Mouse (Mus musculus) small intestine, adult 2 months (tissue): ENCODE measurements around the gene Rasa4. TPM values are rescaled to one million over a fixed set of nuclear protein-coding genes. Genes with fewer than 3 reads are reported as not detected.
"Not testable (repeated sequence)": the region's sequence is repeated elsewhere in the genome, so short reads cannot be mapped to it uniquely, and the experiment has no call there.

Experiments
- H3K27ac ChIP-seq: fragments of 200-500 bp; 2 replicates; pipeline ENCODE4 v1.5.1; 2012; ENCODE audit warnings: low read depth, low read length, control low read depth, inconsistent platforms; ENCODE audit not compliant: insufficient read depth
- H3K27me3 ChIP-seq: fragments of 200-500 bp; 2 replicates; pipeline ENCODE4 v1.6.1; 2012; ENCODE audit warnings: mild to moderate bottlenecking, moderate library complexity, low read length, inconsistent platforms; ENCODE audit not compliant: control insufficient read depth, insufficient read depth
- H3K36me3 ChIP-seq: fragments of 200-500 bp; 2 replicates; pipeline ENCODE4 v1.6.1; 2012; ENCODE audit warnings: mild to moderate bottlenecking, low read length, control low read depth, inconsistent platforms; ENCODE audit not compliant: control insufficient read depth, insufficient read depth
- H3K4me1 ChIP-seq: fragments of 200-500 bp; 2 replicates; pipeline ENCODE4 v1.6.1; 2012; ENCODE audit warnings: low read length, inconsistent platforms, mixed read lengths; ENCODE audit not compliant: control insufficient read depth, insufficient read depth, insufficient read length
- H3K4me3 ChIP-seq: fragments of 200-500 bp; 2 replicates; pipeline ENCODE4 v1.5.1; 2012; ENCODE audit warnings: low read depth, mild to moderate bottlenecking, control low read depth, inconsistent platforms, low read length, moderate library complexity
- CTCF ChIP-seq: fragments of 200-500 bp; IDR thresholded peaks from 2 replicates; pipeline ENCODE4 v1.5.1; 2012; ENCODE audit warnings: low read depth, mild to moderate bottlenecking, control low read depth, inconsistent platforms, low read length, moderate library complexity, mixed read lengths; ENCODE audit not compliant: insufficient replicate concordance, insufficient read length; ENCODE audit errors: extremely low read depth
- POLR2A ChIP-seq: fragments of 200-500 bp; IDR thresholded peaks from 2 replicates; pipeline ENCODE4 v1.6.1; 2012; ENCODE audit warnings: low read depth, mild to moderate bottlenecking, control low read depth, inconsistent platforms, low read length, moderate library complexity
- WGBS: fragments of 180-500 bp; shearing (Covaris S2); methylation state at CpG from one replicate; pipeline ENCODE4 v1.1.7; 2018; 5-methylcytosine and 5-hydroxymethylcytosine counted together
- polyA plus RNA-seq: library from polyadenylated mRNA; depleted of rRNA; stranded (reverse); fragments of >200 nt; gene quantifications from 2 replicates; pipeline ENCODE4 v1.2.3, GENCODE M21; 2012

Gene Rasa4
- polyA plus RNA-seq, 1 experiment = 42.8 TPM

- Histone ChIP-seq H3K27ac (no peak overlapping the region), H3K4me1 (peaks cover 9% of the 10 kb centered on the region), H3K36me3 (no peaks in the 10 kb centered on the region), H3K27me3 (no peaks in the 10 kb centered on the region), H3K4me3 (no peak overlapping the region)
- TF ChIP-seq CTCF (no peak), POLR2A (no peak)
- WGBS = 92% methylated on average over 8 of the region's 8 CpGs
These were observed 42.0 kb upstream of the Rasa4 start for GRCm38 (mm10) chr5:136041666-136042065.

- TF ChIP-seq CTCF = no peak
- no peak for TF ChIP-seq POLR2A
- WGBS = 67% methylated on average over 13 of the region's 13 CpGs
- no peak overlapping the region for H3K4me3 ChIP-seq
These were observed 38.9 kb upstream of the Rasa4 start for GRCm38 (mm10) chr5:136044865-136045264.

GRCm38 (mm10) chr5:136045408-136045807 lies 38.3 kb upstream of the Rasa4 start:
- Histone ChIP-seq H3K36me3 (no peaks in the 10 kb centered on the region), H3K4me3 (no peak overlapping the region), H3K4me1 (no peaks in the 10 kb centered on the region; the same call in 1 of the 2 replicates), H3K27me3 (no peaks in the 10 kb centered on the region), H3K27ac (no peak overlapping the region)
- TF ChIP-seq POLR2A (no peak), CTCF (peak; percentile 48; the same call in 1 of the 2 replicates)
- WGBS = 30% methylated on average over 9 of the region's 9 CpGs

More at GRCm38 (mm10) chr5:136044865-136045264, 38.9 kb upstream of the Rasa4 start:
- Histone ChIP-seq H3K4me1 (peaks cover 2% of the 10 kb centered on the region; the same call in 1 of the 2 replicates), H3K27ac (no peak overlapping the region), H3K27me3 (no peaks in the 10 kb centered on the region), H3K36me3 (no peaks in the 10 kb centered on the region)

GRCm38 (mm10) chr5:136045987-136046386 lies 37.7 kb upstream of the Rasa4 start:
- no peak overlapping the region for H3K4me3 ChIP-seq
- no peak overlapping the region for H3K27ac ChIP-seq
- WGBS = 2% methylated on average over 10 of the region's 10 CpGs
- no peaks in the 10 kb centered on the region for H3K36me3 ChIP-seq
- H3K4me1 ChIP-seq = no peaks in the 10 kb centered on the region; the same call in 1 of the 2 replicates
- no peaks in the 10 kb centered on the region for H3K27me3 ChIP-seq
- peak; percentile 88; the same call in 1 of the 2 replicates for TF ChIP-seq CTCF
- TF ChIP-seq POLR2A = no peak

- H3K27me3 ChIP-seq, H3K4me3 ChIP-seq, H3K4me1 ChIP-seq, H3K36me3 ChIP-seq, H3K27ac ChIP-seq: not testable (repeated sequence)
These were observed 35.2 kb upstream of the Rasa4 start for GRCm38 (mm10) chr5:136048541-136048940.

- Histone ChIP-seq H3K27ac (no peak overlapping the region), H3K4me3 (no peak overlapping the region), H3K27me3 (no peaks in the 10 kb centered on the region), H3K36me3 (no peaks in the 10 kb centered on the region), H3K4me1 (peaks cover 2% of the 10 kb centered on the region; the same call in 1 of the 2 replicates)
- no peak for TF ChIP-seq CTCF
- TF ChIP-seq POLR2A = no peak
- WGBS = 60% methylated on average over 6 of the region's 6 CpGs
These were observed 33.8 kb upstream of the Rasa4 start for GRCm38 (mm10) chr5:136049926-136050325.

- TF ChIP-seq CTCF (no peak), POLR2A (no peak)
- Histone ChIP-seq H3K27me3 (no peaks in the 10 kb centered on the region), H3K4me1 (peaks cover 2% of the 10 kb centered on the region; the same call in 1 of the 2 replicates), H3K36me3 (no peaks in the 10 kb centered on the region), H3K4me3 (no peak overlapping the region), H3K27ac (no peak overlapping the region)
- 31% methylated on average over 10 of the region's 10 CpGs for WGBS
These were observed 32.3 kb upstream of the Rasa4 start for GRCm38 (mm10) chr5:136051231-136052085.
